Mouse (Mus musculus) heart, adult 2 months (tissue): ENCODE data around the gene Prcd. TPM values are rescaled to one million over a fixed set of nuclear protein-coding genes. Genes with fewer than 3 reads are reported as not detected.
A peak's percentile ranks its signal among the peaks of the same experiment; 100 is the strongest.

Experiments
- DNase-seq, 2 experiments: peaks; one replicate each; pipeline ENCODE4 v3.0.0; 2021
- H3K27ac ChIP-seq: fragments of 200-600 bp; 2 replicates; pipeline ENCODE4 v1.8.1; 2022
- H3K27me3 ChIP-seq: fragments of 200-500 bp; 2 replicates; pipeline ENCODE4 v1.6.1; 2012; ENCODE audit warnings: mild to moderate bottlenecking, low read length, inconsistent platforms, mixed read lengths; ENCODE audit not compliant: control insufficient read depth, insufficient read depth
- H3K36me3 ChIP-seq: fragments of 200-500 bp; 2 replicates; pipeline ENCODE4 v1.6.1; 2012; ENCODE audit warnings: low read length, inconsistent platforms; ENCODE audit not compliant: control insufficient read depth, insufficient read depth
- H3K4me1 ChIP-seq: fragments of 200-500 bp; 2 replicates; pipeline ENCODE4 v1.6.1; 2011; ENCODE audit warnings: low read length; ENCODE audit not compliant: control insufficient read depth, insufficient read depth
- H3K4me3 ChIP-seq: fragments of 200-600 bp; 2 replicates; pipeline ENCODE4 v1.8.1; 2022
- H3K79me2 ChIP-seq: fragments of 200-500 bp; replicated peaks from 2 replicates; pipeline ENCODE4 v1.6.1; 2012; ENCODE audit warnings: mild to moderate bottlenecking, inconsistent platforms, low read length, moderate library complexity, mixed read lengths; ENCODE audit not compliant: control insufficient read depth, insufficient read depth
- H3K9ac ChIP-seq: fragments of 200-500 bp; 2 replicates; pipeline ENCODE4 v1.6.1; 2012; ENCODE audit warnings: low read depth, mild to moderate bottlenecking, control low read depth, inconsistent platforms, low read length, mixed read lengths
- CTCF ChIP-seq: fragments of 200-600 bp; IDR thresholded peaks from 2 replicates; pipeline ENCODE4 v1.8.1; 2022; ENCODE audit warnings: antibody characterized with exemption, mild to moderate bottlenecking, moderate library complexity
- EP300 ChIP-seq: fragments of 200-500 bp; IDR thresholded peaks from 2 replicates; pipeline ENCODE4 v1.6.1; 2011; ENCODE audit warnings: low read depth, low read length, control low read depth; ENCODE audit not compliant: insufficient read depth
- POLR2A ChIP-seq: fragments of 200-500 bp; IDR thresholded peaks from 2 replicates; pipeline ENCODE4 v1.6.1; 2011; ENCODE audit warnings: mild to moderate bottlenecking, low read depth, low read length, control low read depth; ENCODE audit not compliant: insufficient read depth
- WGBS: fragments of 180-500 bp; shearing (Covaris S2); methylation state at CpG from one replicate; pipeline ENCODE4 v1.1.7; 2018; 5-methylcytosine and 5-hydroxymethylcytosine counted together
- intact Hi-C: fragments of 180-260 bp; cut with DNase I; formaldehyde crosslinking; loops from one replicate; pipeline ENCODE4 v1.15.1; 2025
- polyA plus RNA-seq: library from polyadenylated mRNA; depleted of rRNA; stranded (reverse); fragments of >200 nt; gene quantifications from 2 replicates; pipeline ENCODE4 v1.2.3, GENCODE M21; 2012
- total RNA-seq, 2 experiments: library from RNA; stranded (reverse); gene quantifications; 2 replicates each; pipeline ENCODE4 v1.2.3; 2021

Prcd gene
- total and polyA plus RNA-seq, 3 experiments: 1.1 to 1.3 (median 1.1) TPM

- peak in 1 of 2 experiments; percentile 31 for DNase-seq
- Histone ChIP-seq H3K36me3 (no peaks in the 10 kb centered on the region), H3K4me3 (no peak overlapping the region), H3K9ac (no peak overlapping the region), H3K27me3 (no peaks in the 10 kb centered on the region), H3K27ac (no peak overlapping the region), H3K4me1 (no peaks in the 10 kb centered on the region; the same call in 1 of the 2 replicates), H3K79me2 (no peaks in the 10 kb centered on the region)
- TF ChIP-seq POLR2A: no peak
- TF ChIP-seq EP300: no peak
- TF ChIP-seq CTCF: no peak
- intact Hi-C loops: loop anchor here (5.0 kb wide), 1 partner anchor 416 kb away; no protein-coding TSS in a partner anchor
- WGBS: 64% methylated on average over 3 of the region's 3 CpGs
Observed at GRCm38 (mm10) chr11:116641731-116642130, 11.6 kb upstream of the Prcd start.

- no peaks in the 10 kb centered on the region for H3K36me3 ChIP-seq
- TF ChIP-seq CTCF (peak; percentile 96), EP300 (peak; percentile 72; the same call in 1 of the 2 replicates), POLR2A (no peak)
- no peaks in the 10 kb centered on the region for H3K27me3 ChIP-seq
- no peaks in the 10 kb centered on the region for H3K79me2 ChIP-seq
- H3K9ac ChIP-seq: no peak overlapping the region
- intact Hi-C loops: loop anchor here (1.0 to 5.0 kb wide), 3 partner anchors 28 to 414 kb away; no protein-coding TSS in a partner anchor
- DNase-seq: peak; percentile 87 to 93
- H3K4me3 ChIP-seq: no peak overlapping the region
- H3K4me1 ChIP-seq: peaks cover 3% of the 10 kb centered on the region; the same call in 1 of the 2 replicates
- peak overlapping the region; percentile 72 for H3K27ac ChIP-seq
- WGBS: 30% methylated on average over 14 of the region's 14 CpGs
Observed at GRCm38 (mm10) chr11:116642681-116643578, 10.4 kb upstream of the Prcd start.

GRCm38 (mm10) chr11:116643579-116644224 is 9.6 kb upstream of the Prcd start:
- intact Hi-C loops: loop anchor here (1.0 to 5.0 kb wide), 3 partner anchors 28 to 414 kb away; no protein-coding TSS in a partner anchor
- peaks cover 5% of the 10 kb centered on the region for H3K4me1 ChIP-seq
- 41% methylated on average over 19 of the region's 19 CpGs for WGBS
- H3K9ac ChIP-seq: no peak overlapping the region
- H3K27me3 ChIP-seq: no peaks in the 10 kb centered on the region
- H3K4me3 ChIP-seq: no peak overlapping the region
- no peaks in the 10 kb centered on the region for H3K79me2 ChIP-seq
- H3K36me3 ChIP-seq: no peaks in the 10 kb centered on the region
- TF ChIP-seq EP300 (no peak), CTCF (no peak), POLR2A (no peak)
- H3K27ac ChIP-seq: peak overlapping the region; percentile 72
- peak; percentile 46 to 63 for DNase-seq

- DNase-seq: peak; percentile 59 to 62
- no peak overlapping the region for H3K4me3 ChIP-seq
- TF ChIP-seq CTCF: no peak
- no peak for TF ChIP-seq POLR2A
- no peak for TF ChIP-seq EP300
- H3K36me3 ChIP-seq: no peaks in the 10 kb centered on the region
- intact Hi-C loops: loop anchor here (5.0 kb wide), 1 partner anchor 413 kb away; no protein-coding TSS in a partner anchor
- H3K79me2 ChIP-seq: no peaks in the 10 kb centered on the region
- H3K27me3 ChIP-seq: no peaks in the 10 kb centered on the region
- H3K27ac ChIP-seq: peak overlapping the region; percentile 72
- H3K4me1 ChIP-seq: peaks cover 7% of the 10 kb centered on the region
- H3K9ac ChIP-seq: no peak overlapping the region
- 57% methylated on average over 21 of the region's 21 CpGs for WGBS
Observed at GRCm38 (mm10) chr11:116644225-116645112, 8.9 kb upstream of the Prcd start.

GRCm38 (mm10) chr11:116645446-116646110 is 7.8 kb upstream of the Prcd start:
- Histone ChIP-seq H3K27me3 (no peaks in the 10 kb centered on the region), H3K27ac (peak overlapping the region; percentile 48), H3K4me1 (peaks cover 7% of the 10 kb centered on the region), H3K79me2 (no peaks in the 10 kb centered on the region), H3K9ac (no peak overlapping the region), H3K4me3 (no peak overlapping the region), H3K36me3 (no peaks in the 10 kb centered on the region)
- intact Hi-C loops: no loop called here
- WGBS: 76% methylated on average over 8 of the region's 8 CpGs
- peak in 1 of 2 experiments; percentile 5 for DNase-seq
- no peak for TF ChIP-seq EP300
- TF ChIP-seq POLR2A: no peak
- no peak for TF ChIP-seq CTCF
